Mouse (Mus musculus) heart, embryonic 11.5 days (tissue): ENCODE results near the gene Osbpl10. TPM values are rescaled to one million over a fixed set of nuclear protein-coding genes. Genes with fewer than 3 reads are reported as not detected.
A peak's percentile ranks its signal among the peaks of the same experiment; 100 is the strongest.
"Not testable (repeated sequence)": the region's sequence is repeated elsewhere in the genome, so short reads cannot be mapped to it uniquely, and the experiment has no call there.

ENCODE experiments used
- ATAC-seq: fragments of 200-750 bp; cut with Nextera tagmentation; replicated peaks from 2 replicates; pipeline ENCODE4 v1.8.0; 2017; ENCODE audit warnings: moderate library complexity; ENCODE audit not compliant: insufficient number of reproducible peaks, low FRiP score, low TSS enrichment
- H3K27ac ChIP-seq: fragments of 300-500 bp; sonication (generic); 2 replicates; pipeline ENCODE4 v1.5.1; 2014; ENCODE audit warnings: mild to moderate bottlenecking, low read depth, low read length
- H3K27me3 ChIP-seq: fragments of 300-500 bp; sonication (generic); 2 replicates; pipeline ENCODE4 v1.6.1; 2014; ENCODE audit warnings: mild to moderate bottlenecking, low read length, mixed read lengths; ENCODE audit not compliant: control insufficient read depth, insufficient read depth
- H3K36me3 ChIP-seq: fragments of 300-500 bp; sonication (generic); 2 replicates; pipeline ENCODE4 v1.6.1; 2014; ENCODE audit warnings: mild to moderate bottlenecking, low read length, moderate library complexity, mixed read lengths; ENCODE audit not compliant: control insufficient read depth, insufficient read depth
- H3K4me1 ChIP-seq: fragments of 300-500 bp; sonication (generic); 2 replicates; pipeline ENCODE4 v1.6.1; 2014; ENCODE audit warnings: low read length; ENCODE audit not compliant: control insufficient read depth, insufficient read depth
- H3K4me2 ChIP-seq: fragments of 300-500 bp; sonication (generic); 2 replicates; pipeline ENCODE4 v1.6.1; 2014; ENCODE audit warnings: mild to moderate bottlenecking, moderate library complexity
- H3K4me3 ChIP-seq: fragments of 300-500 bp; sonication (generic); 2 replicates; pipeline ENCODE4 v1.5.1; 2014; ENCODE audit warnings: low read depth, low read length
- H3K9ac ChIP-seq: fragments of 300-500 bp; sonication (generic); 2 replicates; pipeline ENCODE4 v1.6.1; 2014; ENCODE audit warnings: mild to moderate bottlenecking, low read depth, low read length, moderate library complexity
- H3K9me3 ChIP-seq: fragments of 300-500 bp; sonication (generic); replicated peaks from 2 replicates; pipeline ENCODE4 v1.6.1; 2016; ENCODE audit warnings: low read length; ENCODE audit not compliant: control insufficient read depth
- WGBS: fragments of 180-500 bp; shearing (Covaris S2); extraction: QIAGEN DNeasy Blood & Tissue Kit; methylation state at CpG from one replicate; pipeline ENCODE4 v1.1.7; 2014; ENCODE audit not compliant: insufficient replicate concordance; 5-methylcytosine and 5-hydroxymethylcytosine counted together
- polyA plus RNA-seq: library from polyadenylated mRNA; unstranded; fragments of >200 nt; fragmentation: Nextera tagmentation; extraction: Ambion mirVana; gene quantifications from 2 replicates; pipeline ENCODE4 v1.2.1, GENCODE M21; 2014

Osbpl10 gene
- polyA plus RNA-seq, 1 experiment from 2014 or later, result 1.6 TPM

GRCm38 (mm10) chr9:114966286-114966685 is 12.1 kb upstream of the Osbpl10 start:
- not testable (repeated sequence) for H3K9me3 ChIP-seq, ATAC-seq, H3K4me2 ChIP-seq, H3K36me3 ChIP-seq, H3K27ac ChIP-seq, H3K4me3 ChIP-seq, H3K27me3 ChIP-seq, H3K4me1 ChIP-seq, H3K9ac ChIP-seq
- 82% methylated on average over 7 of the region's 7 CpGs for WGBS

DNA sequence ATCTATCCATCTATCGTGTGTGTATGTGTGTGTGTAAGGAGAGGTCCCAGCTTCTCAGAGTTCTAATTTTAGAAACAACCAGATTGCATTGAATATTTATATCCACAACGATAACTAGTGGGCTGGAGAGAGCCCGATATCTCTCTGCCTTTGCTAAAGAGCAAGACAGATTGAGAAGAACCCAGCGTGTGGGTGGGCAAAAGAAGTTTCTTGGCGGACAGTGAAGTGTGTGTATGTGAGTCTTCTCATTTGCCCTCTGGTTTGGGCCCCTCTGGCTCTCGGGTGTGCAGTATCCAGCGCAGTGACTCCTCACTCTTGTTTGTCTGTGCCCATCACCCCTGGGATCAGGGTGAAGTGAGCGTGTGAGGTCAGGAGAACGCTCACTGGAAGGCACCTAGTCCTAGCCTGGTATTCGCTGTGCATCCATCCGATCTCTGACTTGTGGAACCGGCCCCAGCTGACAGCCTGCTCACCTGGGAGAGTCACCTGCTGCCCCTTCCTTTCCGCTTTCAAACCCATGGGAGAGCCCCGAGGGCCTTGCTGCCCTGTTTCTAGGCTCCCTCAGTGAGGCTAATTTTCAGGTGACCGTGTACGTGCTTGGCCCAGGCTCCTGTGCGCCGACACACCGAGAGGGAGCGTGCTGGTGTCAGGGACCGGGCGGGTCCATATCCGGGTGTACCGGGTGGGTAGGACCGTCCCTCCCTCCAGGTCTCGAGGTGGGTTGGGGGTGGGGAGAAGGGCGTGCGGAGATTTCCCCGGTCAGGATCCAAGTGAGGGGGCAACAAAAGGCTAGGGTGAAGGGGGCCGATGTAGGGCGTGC is 698 bp upstream of the Osbpl10 start:
- Histone ChIP-seq H3K27me3 (peaks cover 7% of the 10 kb centered on the region; the same call in 1 of the 2 replicates), H3K4me1 (peaks cover 11% of the 10 kb centered on the region), H3K9ac (peak overlapping the region; percentile 85), H3K4me2 (peak overlapping the region; percentile 94), H3K4me3 (peak overlapping the region; percentile 80), H3K27ac (peak overlapping the region; percentile 79), H3K36me3 (no peaks in the 10 kb centered on the region), H3K9me3 (no peaks in the 10 kb centered on the region)
- 4% methylated on average over 31 of the region's 31 CpGs for WGBS
- peak; percentile 20 for ATAC-seq

DNA sequence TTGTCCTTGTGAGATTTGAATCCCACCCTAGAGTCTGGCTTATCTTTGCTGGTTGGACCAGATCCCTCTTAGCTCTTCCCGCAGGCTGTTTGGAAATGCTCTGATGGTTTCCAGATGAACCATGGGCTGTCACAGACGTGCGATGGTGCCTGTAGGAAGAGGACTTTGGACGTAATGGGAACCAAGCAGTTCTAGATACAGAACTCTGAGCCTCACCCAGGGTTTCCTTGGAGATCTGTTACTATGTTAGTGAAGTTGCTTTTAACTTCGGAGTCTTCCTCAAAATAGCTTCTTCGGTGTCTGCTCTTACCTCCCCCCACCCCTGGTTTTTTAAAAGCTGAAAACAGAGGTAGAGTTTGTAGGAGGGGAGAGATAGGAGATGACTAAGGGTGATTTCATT is 1.6 kb downstream of the Osbpl10 start:
- H3K4me2 ChIP-seq, result no peak overlapping the region; the same call in 1 of the 2 replicates

DNA sequence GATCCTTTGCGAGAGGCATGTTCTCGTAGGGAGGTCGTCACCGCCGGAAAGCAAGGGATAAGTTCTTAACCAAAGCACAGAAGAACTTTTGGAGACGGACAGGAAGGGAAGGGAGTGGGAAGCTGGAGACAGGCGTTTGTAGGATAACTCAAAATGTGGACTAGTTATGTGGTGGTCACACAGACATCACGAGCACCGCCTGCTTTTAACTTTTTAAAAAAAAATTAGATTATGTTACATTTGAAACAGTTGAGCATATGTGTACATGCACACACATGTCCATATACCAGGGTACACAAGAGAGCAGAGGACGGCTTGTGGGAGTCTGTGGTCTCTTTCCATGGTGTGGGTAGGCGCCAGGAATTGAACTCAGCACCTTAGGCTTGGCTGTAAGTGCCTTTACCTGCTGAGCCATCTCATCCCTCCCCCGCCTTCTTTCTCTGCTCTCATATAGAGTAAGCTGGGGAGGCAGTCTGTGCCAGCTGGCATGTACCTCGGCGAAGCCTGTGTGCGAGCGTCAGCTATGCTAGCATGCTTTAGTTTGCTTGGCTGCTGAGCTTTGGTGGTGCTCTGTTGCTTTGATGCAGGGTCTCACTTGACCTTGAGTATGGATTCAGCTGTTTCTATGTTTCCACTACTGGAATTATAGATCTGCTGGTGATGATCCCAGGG is 4.5 kb downstream of the Osbpl10 start, which contains the start of gene Rps27rt:
Rps27rt (minus strand) TSS at position 51 of the 672 bp plus-strand sequence.
- no peak within 1 kb of the TSS for H3K9ac ChIP-seq
- 88% methylated on average over 16 of the region's 16 CpGs for WGBS
- H3K4me2 ChIP-seq, result no peak within 1 kb of the TSS
- no peaks in the 10 kb centered on the region for H3K9me3 ChIP-seq
- no peak within 1 kb of the TSS for H3K27ac ChIP-seq
- peaks cover 7% of the 10 kb centered on the region; the same call in 1 of the 2 replicates for H3K27me3 ChIP-seq
- peaks cover 5% of the 10 kb centered on the region; the same call in 1 of the 2 replicates for H3K4me1 ChIP-seq
- ATAC-seq, result no peak
- H3K4me3 ChIP-seq, result no peak within 1 kb of the TSS
- H3K36me3 ChIP-seq, result no peaks in the 10 kb centered on the region

More for the DNA sequence above, 1.6 kb downstream of the Osbpl10 start:
- no peak for ATAC-seq
- Histone ChIP-seq H3K27me3 (peaks cover 7% of the 10 kb centered on the region; the same call in 1 of the 2 replicates), H3K36me3 (no peaks in the 10 kb centered on the region), H3K4me3 (no peak overlapping the region), H3K4me1 (peaks cover 11% of the 10 kb centered on the region), H3K9ac (no peak overlapping the region), H3K9me3 (no peaks in the 10 kb centered on the region), H3K27ac (no peak overlapping the region)
- 26% methylated on average over 6 of the region's 6 CpGs for WGBS

- ATAC-seq, result no peak
- Histone ChIP-seq H3K27ac (no peak overlapping the region), H3K36me3 (no peaks in the 10 kb centered on the region), H3K9me3 (no peaks in the 10 kb centered on the region), H3K4me3 (no peak overlapping the region), H3K4me2 (no peak overlapping the region), H3K27me3 (no peaks in the 10 kb centered on the region), H3K4me1 (peaks cover 6% of the 10 kb centered on the region; the same call in 1 of the 2 replicates), H3K9ac (no peak overlapping the region)
- WGBS, result 78% methylated on average over 5 of the region's 5 CpGs
Observed at GRCm38 (mm10) chr9:114985741-114986140, 7.4 kb downstream of the Osbpl10 start.

GRCm38 (mm10) chr9:114986361-114986760 is 8.0 kb downstream of the Osbpl10 start:
- Histone ChIP-seq H3K9ac (no peak overlapping the region), H3K36me3 (no peaks in the 10 kb centered on the region), H3K9me3 (no peaks in the 10 kb centered on the region), H3K4me2 (no peak overlapping the region), H3K4me1 (peaks cover 6% of the 10 kb centered on the region; the same call in 1 of the 2 replicates), H3K27ac (no peak overlapping the region), H3K27me3 (no peaks in the 10 kb centered on the region), H3K4me3 (no peak overlapping the region)
- ATAC-seq, result no peak
- 87% methylated on average over 5 of the region's 5 CpGs for whole genome bisulfite sequencing

DNA sequence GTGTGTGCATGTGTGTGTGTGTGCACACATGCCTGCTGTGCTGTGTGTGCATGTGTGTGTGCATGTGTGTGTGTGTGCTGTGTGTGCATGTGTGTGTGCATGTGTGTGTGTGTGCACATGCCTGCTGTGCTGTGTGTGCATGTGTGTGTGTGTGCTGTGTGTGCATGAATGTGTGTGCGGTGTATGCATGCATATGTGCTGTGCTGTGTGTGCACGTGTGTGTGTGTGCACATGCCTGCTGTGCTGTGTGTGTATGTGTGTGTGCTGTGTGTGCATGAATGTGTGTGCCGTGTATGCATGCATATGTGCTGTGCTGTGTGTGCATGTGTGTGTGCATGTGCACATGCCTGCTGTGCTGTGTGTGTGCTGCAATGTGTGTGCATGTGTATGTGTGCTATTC is 9.7 kb downstream of the Osbpl10 start:
- no peak overlapping the region for H3K9ac ChIP-seq
- no peaks in the 10 kb centered on the region for H3K27me3 ChIP-seq
- peaks cover 6% of the 10 kb centered on the region; the same call in 1 of the 2 replicates for H3K4me1 ChIP-seq
- no peak overlapping the region for H3K4me3 ChIP-seq
- WGBS, result 90% methylated on average over 3 of the region's 3 CpGs
- no peaks in the 10 kb centered on the region for H3K36me3 ChIP-seq
- H3K4me2 ChIP-seq, result no peak overlapping the region
- H3K9me3 ChIP-seq, result no peaks in the 10 kb centered on the region
- H3K27ac ChIP-seq, result no peak overlapping the region
- ATAC-seq, result no peak

- 70% methylated on average over 6 of the region's 6 CpGs for WGBS
- no peaks in the 10 kb centered on the region for H3K27me3 ChIP-seq
- no peaks in the 10 kb centered on the region for H3K9me3 ChIP-seq
- no peak overlapping the region for H3K9ac ChIP-seq
- H3K4me2 ChIP-seq, result no peak overlapping the region
- ATAC-seq, result no peak
- H3K4me3 ChIP-seq, result no peak overlapping the region
- H3K27ac ChIP-seq, result no peak overlapping the region
- H3K4me1 ChIP-seq, result peaks cover 6% of the 10 kb centered on the region; the same call in 1 of the 2 replicates
- no peaks in the 10 kb centered on the region for H3K36me3 ChIP-seq
Observed at GRCm38 (mm10) chr9:114988610-114989327, 10.4 kb downstream of the Osbpl10 start.
